Mouse (Mus musculus) kidney, embryonic 15.5 days (tissue): ENCODE data around the gene Hbq1a. TPM values are rescaled to one million over a fixed set of nuclear protein-coding genes. Genes with fewer than 3 reads are reported as not detected.

Experiments
- ATAC-seq: fragments of 200-750 bp; cut with Nextera tagmentation; replicated peaks from 2 replicates; pipeline ENCODE4 v1.8.0; 2017; ENCODE audit warnings: moderate TSS enrichment; ENCODE audit not compliant: low FRiP score
- H3K27ac ChIP-seq: fragments of 300-500 bp; sonication (generic); 2 replicates; pipeline ENCODE4 v1.5.1; 2015; ENCODE audit warnings: mild to moderate bottlenecking, inconsistent platforms
- H3K27me3 ChIP-seq: fragments of 300-500 bp; sonication (generic); 2 replicates; pipeline ENCODE4 v1.6.1; 2015; ENCODE audit warnings: inconsistent platforms
- H3K36me3 ChIP-seq: fragments of 300-500 bp; sonication (generic); 2 replicates; pipeline ENCODE4 v1.6.1; 2015; ENCODE audit warnings: inconsistent platforms
- H3K4me1 ChIP-seq: fragments of 300-500 bp; sonication (generic); 2 replicates; pipeline ENCODE4 v1.6.1; 2015; ENCODE audit warnings: inconsistent platforms
- H3K4me2 ChIP-seq: fragments of 300-500 bp; sonication (generic); 2 replicates; pipeline ENCODE4 v1.6.1; 2015; ENCODE audit warnings: moderate library complexity, mild to moderate bottlenecking, inconsistent platforms
- H3K4me3 ChIP-seq: fragments of 300-500 bp; sonication (generic); replicated peaks from 2 replicates; pipeline ENCODE4 v1.5.1; 2015; ENCODE audit warnings: mild to moderate bottlenecking, inconsistent platforms
- H3K9ac ChIP-seq: fragments of 300-500 bp; sonication (generic); 2 replicates; pipeline ENCODE4 v1.6.1; 2015; ENCODE audit warnings: mild to moderate bottlenecking, inconsistent platforms
- H3K9me3 ChIP-seq: fragments of 300-500 bp; sonication (generic); replicated peaks from 2 replicates; pipeline ENCODE4 v1.6.1; 2016; ENCODE audit warnings: inconsistent platforms
- WGBS: fragments of 180-500 bp; shearing (Covaris S2); methylation state at CpG from one replicate; pipeline ENCODE4 v1.1.7; 2015; ENCODE audit warnings: mixed read lengths; 5-methylcytosine and 5-hydroxymethylcytosine counted together
- polyA plus RNA-seq: library from polyadenylated mRNA; unstranded; fragments of >200 nt; fragmentation: Nextera tagmentation; extraction: Ambion mirVana; gene quantifications from 2 replicates; pipeline ENCODE4 v1.2.1, GENCODE M21; 2015

Hbq1a gene
- polyA plus RNA-seq, 1 experiment from 2014 or later: 0.53 TPM

DNA sequence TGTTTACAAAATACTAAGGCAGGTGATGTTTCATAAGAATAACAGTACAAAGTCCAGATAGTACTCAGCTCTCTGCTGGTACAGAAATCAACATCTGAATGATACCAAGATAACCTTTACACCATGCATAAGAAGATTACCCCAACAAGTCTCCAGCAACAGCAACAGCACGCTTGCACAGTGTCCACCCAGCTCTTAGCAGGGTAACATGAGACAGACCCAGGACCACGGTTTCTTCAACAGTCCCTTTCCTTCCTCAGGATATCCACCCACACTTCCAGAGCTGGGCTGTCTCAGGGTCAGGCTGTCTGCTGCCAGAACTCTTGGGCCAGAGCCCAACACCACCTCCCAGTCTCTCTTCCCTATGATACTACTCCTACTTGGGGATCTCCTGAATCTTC is 39.3 kb downstream of the Hbq1a start:
- Histone ChIP-seq H3K27ac (no peak overlapping the region), H3K4me3 (no peak overlapping the region), H3K4me2 (no peak overlapping the region), H3K27me3 (no peaks in the 10 kb centered on the region), H3K36me3 (no peaks in the 10 kb centered on the region), H3K9me3 (no peaks in the 10 kb centered on the region), H3K9ac (no peak overlapping the region), H3K4me1 (peaks cover 36% of the 10 kb centered on the region)
- peak; percentile 34; the same call in 1 of the 2 replicates for ATAC-seq
- 20% methylated on average over 2 of the region's 2 CpGs for WGBS

DNA sequence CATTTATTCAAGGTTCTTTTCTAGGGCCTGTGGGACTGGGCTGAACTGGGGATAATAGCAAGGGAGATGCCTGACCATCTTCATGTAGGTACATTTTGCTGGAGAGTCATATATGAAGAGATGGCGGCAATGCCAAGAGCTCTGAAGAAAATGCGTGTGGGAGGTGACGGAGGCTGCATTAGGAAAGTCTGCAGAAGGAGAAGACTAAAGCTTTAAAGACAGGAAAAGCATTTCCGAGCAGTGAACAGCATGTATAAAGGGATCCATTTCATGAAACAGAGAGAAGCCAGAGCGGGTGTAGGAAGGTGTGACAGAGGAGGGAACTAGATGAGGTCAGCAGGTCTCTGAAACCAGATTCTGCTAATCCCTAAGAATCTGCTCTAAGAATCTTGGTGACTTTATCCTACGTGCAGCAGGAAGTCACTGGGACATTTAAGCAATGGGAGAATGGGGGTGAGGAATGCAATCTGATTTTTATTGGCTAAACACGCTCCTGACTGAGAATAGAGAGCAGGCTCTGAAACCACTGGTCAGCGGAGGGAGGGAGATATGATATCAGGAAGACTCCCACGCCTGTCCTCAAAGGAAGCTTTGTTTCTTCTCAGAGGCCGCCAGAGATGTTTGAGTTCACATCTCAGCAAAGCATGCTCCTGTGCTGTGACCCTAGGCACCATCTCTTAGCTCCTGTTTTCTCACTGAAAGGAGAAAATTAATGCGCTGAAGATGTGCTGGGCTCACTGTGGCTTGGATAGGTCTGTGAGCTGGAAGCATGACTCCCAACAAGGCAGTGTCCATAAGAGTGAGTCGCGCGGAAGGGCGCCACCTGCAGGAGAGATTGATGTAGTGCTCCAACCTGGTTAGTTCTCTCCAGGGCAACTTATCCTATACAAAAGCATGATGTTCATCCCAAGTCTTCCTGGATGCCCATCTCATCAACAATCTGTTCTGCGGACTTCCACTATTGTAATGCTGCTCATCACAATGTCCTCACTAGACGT is 40.9 kb downstream of the Hbq1a start:
- no peaks in the 10 kb centered on the region for H3K27me3 ChIP-seq
- no peaks in the 10 kb centered on the region for H3K9me3 ChIP-seq
- H3K4me3 ChIP-seq: no peak overlapping the region
- H3K4me1 ChIP-seq: peaks cover 46% of the 10 kb centered on the region
- H3K9ac ChIP-seq: no peak overlapping the region
- peak overlapping the region; percentile 38 for H3K4me2 ChIP-seq
- ATAC-seq: peak; percentile 68
- no peaks in the 10 kb centered on the region for H3K36me3 ChIP-seq
- WGBS: 21% methylated on average over 17 of the region's 17 CpGs
- peak overlapping the region; percentile 81 for H3K27ac ChIP-seq

DNA sequence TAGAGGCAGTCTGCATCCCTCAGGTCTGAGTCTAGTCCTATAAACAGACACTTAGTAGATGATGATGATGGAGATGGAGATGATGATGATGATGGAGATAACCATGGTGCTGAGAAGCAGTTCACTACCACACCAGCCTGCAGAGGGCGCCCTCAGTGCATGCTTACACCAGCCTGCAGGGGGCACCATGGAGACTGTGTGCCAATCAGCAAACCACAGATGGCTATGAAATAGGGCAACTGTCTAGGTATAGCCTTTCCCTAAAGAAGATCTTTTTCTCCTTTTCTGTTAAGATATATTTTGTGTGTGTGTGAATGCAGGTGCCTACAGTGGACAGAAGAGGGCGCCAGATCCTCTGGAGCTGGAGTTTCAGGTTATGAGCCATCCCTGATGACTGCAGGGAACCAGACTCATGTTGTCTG is 42.9 kb downstream of the Hbq1a start:
- ATAC-seq: no peak
- Histone ChIP-seq H3K27ac (no peak overlapping the region), H3K4me2 (no peak overlapping the region), H3K27me3 (no peaks in the 10 kb centered on the region), H3K4me1 (peaks cover 63% of the 10 kb centered on the region), H3K36me3 (no peaks in the 10 kb centered on the region), H3K9me3 (no peaks in the 10 kb centered on the region), H3K4me3 (no peak overlapping the region), H3K9ac (no peak overlapping the region)
- WGBS: 21% methylated on average over 2 of the region's 2 CpGs

DNA sequence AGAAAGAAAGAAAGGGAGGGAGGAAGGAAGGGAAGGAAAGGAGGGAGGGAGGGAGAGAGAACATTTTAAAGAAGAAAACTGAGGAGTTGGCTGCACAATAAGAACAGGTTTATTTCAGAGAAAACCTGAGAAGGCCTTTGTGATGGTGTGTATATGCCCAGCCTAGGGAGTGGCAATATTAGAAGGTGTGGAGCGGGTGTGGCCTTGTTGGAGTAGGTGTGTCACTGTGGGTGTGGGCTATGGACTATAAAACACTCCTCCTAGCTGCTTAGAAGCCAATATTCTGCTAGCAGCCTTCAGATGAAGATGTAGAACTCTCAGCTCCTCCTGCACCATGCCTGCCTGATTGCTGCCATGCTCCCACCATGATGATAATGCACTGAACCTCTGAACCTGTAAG is 43.5 kb downstream of the Hbq1a start:
- Histone ChIP-seq H3K27ac (no peak overlapping the region), H3K4me1 (peaks cover 67% of the 10 kb centered on the region), H3K4me2 (no peak overlapping the region), H3K4me3 (no peak overlapping the region), H3K27me3 (no peaks in the 10 kb centered on the region), H3K36me3 (no peaks in the 10 kb centered on the region), H3K9ac (no peak overlapping the region), H3K9me3 (no peaks in the 10 kb centered on the region)
- no peak for ATAC-seq
- 96% methylated on average over 1 of the region's 1 CpGs for WGBS

DNA sequence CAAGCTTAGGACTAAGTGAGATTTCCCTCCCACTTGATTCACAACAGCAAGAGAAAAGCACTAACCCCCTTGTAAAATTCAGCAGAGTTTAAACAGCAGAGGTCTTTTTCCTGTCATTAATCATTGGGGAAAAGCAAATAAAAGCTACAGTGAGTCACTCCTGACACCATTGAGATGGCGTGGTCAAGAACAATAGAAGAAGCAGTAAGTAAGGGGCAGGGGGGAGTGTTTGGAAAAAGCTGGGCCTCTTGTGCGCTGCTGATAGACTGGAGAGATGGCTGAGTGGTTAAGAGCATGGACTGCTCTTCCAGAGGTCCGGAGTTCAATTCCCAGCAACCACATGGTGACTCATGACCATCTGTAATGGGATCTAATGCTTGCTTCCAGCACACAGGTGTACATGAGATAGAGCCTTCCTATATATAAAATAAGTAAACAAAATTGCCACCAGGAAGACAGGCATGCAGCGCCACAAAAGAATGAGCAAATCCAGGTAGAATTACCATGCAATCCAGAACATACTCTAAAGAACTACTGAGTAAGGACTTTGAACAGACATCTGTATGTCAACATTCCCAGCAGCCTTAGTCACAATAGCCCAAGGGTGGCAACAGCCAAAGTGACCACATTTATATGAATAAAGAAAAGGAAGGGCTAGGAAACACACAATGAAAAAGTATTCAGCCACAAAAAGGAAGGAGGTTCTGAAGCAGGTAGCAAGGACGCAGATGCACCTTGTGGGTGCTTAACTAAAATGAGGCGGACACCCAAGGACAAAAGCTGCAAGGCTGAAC is 45.8 kb downstream of the Hbq1a start:
- ATAC-seq: no peak

DNA sequence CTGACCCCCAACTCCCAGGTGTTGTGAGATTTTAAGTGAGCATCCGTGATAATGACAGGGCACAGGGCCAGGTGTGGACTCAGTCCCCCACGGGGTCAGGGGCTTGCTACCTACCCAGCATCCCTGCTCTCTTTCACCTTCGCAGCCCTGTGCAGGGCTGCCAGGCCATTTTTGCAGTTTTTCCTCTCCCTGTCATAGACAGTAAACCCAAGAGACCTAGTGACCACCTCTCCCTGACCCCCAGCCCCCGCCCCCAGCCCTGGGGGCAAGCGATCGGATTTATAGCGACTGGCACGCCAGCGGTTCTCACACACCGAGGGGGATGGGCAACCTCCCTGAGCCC is 47.4 kb downstream of the Hbq1a start:
- ATAC-seq: peak; percentile 26; the same call in 1 of the 2 replicates
- Histone ChIP-seq H3K4me3 (peak overlapping the region; percentile 86), H3K27ac (peak overlapping the region; percentile 82), H3K4me1 (peaks cover 50% of the 10 kb centered on the region), H3K27me3 (no peaks in the 10 kb centered on the region), H3K9me3 (no peaks in the 10 kb centered on the region), H3K36me3 (peaks cover 19% of the 10 kb centered on the region), H3K9ac (peak overlapping the region; percentile 93), H3K4me2 (peak overlapping the region; percentile 87)
- WGBS: 2% methylated on average over 10 of the region's 10 CpGs

More for the DNA sequence above, 45.8 kb downstream of the Hbq1a start:
- 57% methylated on average over 6 of the region's 6 CpGs for WGBS
- Histone ChIP-seq H3K27me3 (no peaks in the 10 kb centered on the region), H3K9me3 (no peaks in the 10 kb centered on the region), H3K4me3 (no peak overlapping the region), H3K4me2 (no peak overlapping the region), H3K36me3 (peaks cover 5% of the 10 kb centered on the region; the same call in 1 of the 2 replicates), H3K27ac (peak overlapping the region; percentile 42; the same call in 1 of the 2 replicates), H3K4me1 (peaks cover 65% of the 10 kb centered on the region), H3K9ac (no peak overlapping the region)

DNA sequence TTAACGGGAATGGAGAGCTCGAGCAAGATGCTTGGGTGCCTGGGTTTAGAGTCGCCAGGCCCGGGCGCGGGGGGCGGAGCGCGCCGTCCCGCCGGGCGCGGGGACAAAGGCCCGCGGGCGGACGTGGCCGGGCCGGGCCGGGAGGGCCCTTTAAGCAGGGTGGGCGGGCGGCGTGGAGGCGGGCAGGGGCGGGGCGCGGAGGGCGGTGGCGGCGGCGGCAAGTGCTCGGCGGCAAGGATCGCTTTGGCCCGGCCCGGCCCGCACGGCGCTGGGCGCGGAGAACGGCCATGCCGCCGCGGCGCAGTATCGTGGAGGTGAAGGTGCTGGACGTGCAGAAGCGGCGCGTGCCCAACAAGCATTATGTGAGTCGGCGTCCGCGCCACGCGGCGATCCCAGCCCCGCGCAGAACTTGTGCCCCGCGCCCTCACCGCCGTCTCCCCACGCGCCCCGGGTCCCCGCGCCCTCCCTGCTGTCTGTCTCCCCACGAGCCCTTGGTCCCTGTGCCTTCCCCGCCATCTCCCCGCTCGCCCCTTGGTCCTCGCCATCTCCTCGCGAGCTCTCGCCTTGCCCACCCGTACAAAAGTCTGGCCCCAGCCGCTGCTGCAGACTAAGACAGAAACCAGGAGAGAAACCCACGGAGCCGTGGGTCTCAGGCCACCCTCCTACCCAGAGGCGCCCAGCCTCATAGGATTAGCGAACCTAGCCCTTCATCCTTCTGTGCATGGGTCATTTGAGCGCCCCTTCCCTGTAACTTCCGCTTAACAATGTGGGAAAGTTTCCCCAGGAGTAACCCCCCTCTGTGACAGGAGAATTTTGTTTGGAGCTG is 48.0 kb downstream of the Hbq1a start, which contains the start of gene Sh3pxd2b:
Sh3pxd2b (plus strand) TSS at position 214 of the 826 bp plus-strand sequence.
- Histone ChIP-seq H3K9me3 (no peaks in the 10 kb centered on the region), H3K27ac (peak within 1 kb of the TSS; percentile 82), H3K4me2 (peak within 1 kb of the TSS; percentile 87), H3K9ac (peak within 1 kb of the TSS; percentile 93), H3K36me3 (peaks cover 22% of the 10 kb centered on the region), H3K27me3 (no peaks in the 10 kb centered on the region), H3K4me1 (peaks cover 48% of the 10 kb centered on the region), H3K4me3 (peak within 1 kb of the TSS; percentile 86)
- WGBS: 1% methylated on average over 59 of the region's 86 CpGs
- peak; percentile 82 for ATAC-seq

DNA sequence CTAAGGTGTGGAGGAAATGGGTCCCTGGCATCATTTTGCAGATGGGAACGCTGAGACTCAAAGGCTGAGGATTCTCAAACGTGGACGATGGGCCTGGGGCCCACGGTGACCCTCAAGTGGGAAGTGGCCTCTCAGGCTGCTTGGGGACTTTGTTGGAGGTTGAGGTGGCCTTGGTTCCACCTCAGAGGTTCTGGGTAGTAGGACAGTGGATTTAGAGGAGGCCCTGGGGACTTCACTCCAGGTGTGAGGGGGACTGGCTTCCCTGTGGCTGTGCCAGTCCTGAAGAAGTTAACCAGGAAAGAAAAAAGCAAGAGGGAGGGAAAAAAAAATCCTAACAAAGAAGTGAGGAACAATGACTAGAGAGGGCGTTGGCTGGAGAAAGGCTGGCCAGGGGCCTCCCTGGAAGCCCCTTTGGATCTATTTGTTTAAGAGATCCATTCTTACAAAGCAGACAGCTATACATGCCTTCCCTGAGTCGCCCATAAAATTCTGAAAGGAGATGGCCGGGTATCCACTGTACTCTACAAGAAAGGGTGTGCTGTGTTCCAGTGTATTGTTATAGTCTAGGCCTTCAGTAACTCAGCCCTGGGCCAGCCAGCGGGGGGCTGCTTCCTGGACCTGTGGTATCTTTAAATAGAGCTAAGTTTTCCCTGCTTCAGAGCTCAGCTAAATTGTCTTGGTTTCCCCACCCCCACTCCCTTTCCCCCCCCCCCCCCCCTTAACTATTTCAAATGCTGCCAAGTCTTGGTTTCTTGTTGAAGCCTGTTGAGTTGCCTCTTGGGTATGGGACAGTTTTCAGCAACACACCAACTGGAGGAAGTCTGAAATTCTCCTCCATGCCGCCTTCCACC is 48.8 kb downstream of the Hbq1a start:
- Histone ChIP-seq H3K4me1 (peaks cover 48% of the 10 kb centered on the region), H3K36me3 (peaks cover 24% of the 10 kb centered on the region), H3K9me3 (no peaks in the 10 kb centered on the region), H3K27ac (peak overlapping the region; percentile 82), H3K9ac (peak overlapping the region; percentile 93), H3K4me2 (peak overlapping the region; percentile 87), H3K27me3 (no peaks in the 10 kb centered on the region), H3K4me3 (peak overlapping the region; percentile 86)
- 22% methylated on average over 9 of the region's 9 CpGs for WGBS
- ATAC-seq: peak; percentile 34; the same call in 1 of the 2 replicates

DNA sequence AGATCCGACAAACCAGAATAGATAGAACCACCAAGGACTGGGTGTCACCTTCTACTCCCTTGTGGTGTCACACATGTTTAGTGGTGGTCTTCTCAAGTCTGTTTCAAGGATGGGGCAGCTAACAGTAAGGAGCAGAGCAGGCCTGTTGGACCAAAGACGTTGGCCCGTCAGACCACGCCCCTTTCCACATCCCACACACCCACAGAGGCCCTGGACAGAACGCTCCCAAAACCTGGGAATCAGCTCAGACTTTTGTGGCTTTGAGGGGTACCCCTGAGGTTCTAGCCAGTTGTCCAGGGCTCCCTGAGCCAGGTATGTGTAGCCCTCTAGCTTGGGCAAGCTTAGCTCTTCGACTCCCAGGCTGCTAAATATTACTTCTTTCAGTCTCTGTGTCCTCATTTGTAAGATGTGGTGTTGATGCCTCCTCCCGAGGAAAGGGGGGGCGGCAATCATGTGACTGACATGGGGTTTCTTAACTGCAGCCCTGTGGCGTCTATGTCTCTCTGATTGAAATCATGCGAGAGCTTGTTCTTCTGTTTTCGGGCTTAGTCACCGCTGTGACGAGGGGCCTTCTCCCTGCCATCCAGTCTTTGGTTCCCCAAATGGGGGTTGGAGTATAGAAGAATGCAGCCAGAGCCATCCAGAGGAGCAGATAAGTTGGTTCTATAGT is 49.5 kb downstream of the Hbq1a start:
- Histone ChIP-seq H3K9me3 (no peaks in the 10 kb centered on the region), H3K4me2 (peak overlapping the region; percentile 87), H3K4me3 (peak overlapping the region; percentile 86), H3K27me3 (no peaks in the 10 kb centered on the region), H3K27ac (0 out of 2 replicates have a peak overlapping the region, but pooled peaks have one; percentile 28), H3K9ac (no peak overlapping the region), H3K4me1 (peaks cover 48% of the 10 kb centered on the region), H3K36me3 (peaks cover 28% of the 10 kb centered on the region)
- no peak for ATAC-seq
- 61% methylated on average over 13 of the region's 13 CpGs for WGBS
